Mouse (Mus musculus) skeletal muscle tissue, adult 2 months (tissue): ENCODE measurements at regions not wholly inside any gene's neighbourhood (a gene's known extent, or its start where the extent isn't known, plus 50 kb on each side); places are given as distances from the start of the nearest gene placed in this dataset.

Source experiments
- DNase-seq: peaks from one replicate; pipeline ENCODE4 v3.0.0-alpha.2; 2012; ENCODE audit warnings: low read depth, low spot score

DNA sequence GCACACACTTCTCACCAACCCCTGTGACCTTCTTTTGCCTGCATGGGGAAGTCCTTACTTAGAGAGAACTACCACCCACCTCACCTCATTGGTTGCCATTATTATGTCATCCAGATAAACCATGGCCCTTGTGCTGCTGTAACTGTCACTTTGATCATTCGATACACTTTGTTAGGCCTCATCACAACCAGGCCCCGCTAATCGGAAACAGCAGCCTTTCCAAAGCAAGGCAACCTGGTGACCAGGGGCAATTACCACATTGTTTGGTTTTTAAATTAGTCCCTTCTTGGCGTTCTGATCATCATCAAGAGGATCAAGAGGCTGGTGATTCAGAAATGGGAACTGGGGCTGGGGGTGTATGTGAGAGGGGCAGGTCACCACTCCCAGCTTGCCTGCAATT, 208.9 kb upstream of the Meis1 start:
- DNase-seq: no peak

DNA sequence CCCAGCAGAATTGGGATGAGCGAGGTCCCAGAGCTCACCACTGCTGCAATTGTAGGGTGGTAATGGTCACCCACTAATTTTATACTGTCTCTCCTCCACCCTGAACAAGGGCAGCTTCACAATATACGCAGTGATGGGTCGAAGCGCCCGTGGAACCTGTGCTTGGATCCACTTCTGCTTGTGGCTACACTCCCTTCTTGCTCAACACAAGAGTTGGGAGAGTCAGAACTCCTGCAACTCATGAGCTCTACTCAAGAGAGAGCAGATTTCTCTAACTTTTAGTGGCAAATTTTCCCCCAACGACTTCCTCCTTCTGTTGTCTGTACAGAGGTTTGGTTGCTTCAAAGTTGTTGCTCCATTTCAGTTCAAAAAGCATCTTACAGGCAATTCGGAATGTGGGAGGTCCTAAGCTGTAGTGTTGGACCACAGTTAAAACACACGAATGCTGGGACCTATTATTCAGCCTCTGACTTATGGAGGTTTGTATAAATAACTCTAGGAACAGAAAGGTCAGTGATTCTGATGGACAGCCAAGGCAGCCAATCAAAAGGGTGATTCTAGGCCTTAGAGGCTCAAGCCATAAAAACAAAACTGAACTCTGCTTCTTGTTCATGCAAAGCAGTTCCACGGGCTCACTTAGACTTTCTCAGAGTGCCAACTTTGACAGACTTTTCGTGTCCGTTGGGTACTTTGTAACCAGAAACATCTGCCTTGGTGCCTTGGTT, 227.8 kb upstream of the Meis1 start:
- no peak for DNase-seq

DNA sequence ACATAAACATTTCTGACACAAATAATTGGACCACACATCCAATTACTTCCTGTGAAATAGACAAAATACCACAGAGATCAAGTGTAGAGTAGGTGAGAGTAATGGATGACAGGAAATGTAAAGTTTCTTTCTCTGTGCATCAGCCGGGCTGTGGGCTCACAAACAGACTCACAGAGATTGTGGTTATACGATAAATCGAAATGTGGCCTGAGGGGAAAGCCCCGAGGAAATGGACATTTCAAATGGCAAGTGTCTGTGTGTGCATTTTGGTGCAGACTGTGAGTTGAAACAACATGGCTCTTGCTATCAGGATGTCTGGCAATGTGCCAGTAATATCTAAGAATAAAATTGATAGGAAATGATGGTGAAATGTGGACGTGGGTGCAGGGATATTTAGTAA, 234.8 kb upstream of the Meis1 start:
- no peak for DNase-seq

DNA sequence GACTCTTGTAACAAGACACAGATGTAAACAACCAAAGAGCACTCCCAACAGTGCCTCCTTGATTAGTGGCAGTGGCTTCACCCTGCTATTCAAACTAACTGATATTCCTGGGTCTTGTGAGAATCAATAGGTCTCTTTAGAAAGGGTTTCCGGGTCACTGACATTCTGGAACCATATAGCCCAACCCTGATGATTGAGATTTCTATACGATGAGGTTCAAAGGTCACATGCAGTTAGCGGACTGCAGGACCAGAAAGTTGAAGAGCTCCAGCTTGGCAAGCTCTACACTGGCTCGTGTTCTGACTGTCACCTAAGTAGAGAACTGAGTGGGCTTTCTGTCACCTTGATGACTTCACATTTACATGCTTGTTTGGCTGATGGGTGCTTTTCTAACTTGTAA, 235.4 kb upstream of the Meis1 start:
- no peak for DNase-seq

DNA sequence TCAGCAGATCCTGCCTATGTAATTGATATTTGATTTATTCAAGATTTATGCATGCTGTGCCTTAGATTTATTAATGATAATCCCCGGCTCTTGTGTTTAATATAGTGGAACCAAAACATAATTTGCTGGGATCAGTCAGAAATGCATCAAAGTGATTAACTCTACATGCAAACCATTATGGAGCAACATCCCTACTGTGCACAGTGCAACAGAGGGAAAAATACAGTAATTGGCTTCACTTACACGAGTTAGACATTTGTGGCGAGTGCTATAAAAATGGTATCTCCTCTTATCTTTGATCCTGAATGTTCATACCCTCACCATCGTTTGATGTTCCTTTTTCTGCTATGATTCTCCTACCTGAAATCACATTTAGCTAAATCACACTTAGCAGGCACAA, 238.8 kb upstream of the Meis1 start:
- no peak for DNase-seq

DNA sequence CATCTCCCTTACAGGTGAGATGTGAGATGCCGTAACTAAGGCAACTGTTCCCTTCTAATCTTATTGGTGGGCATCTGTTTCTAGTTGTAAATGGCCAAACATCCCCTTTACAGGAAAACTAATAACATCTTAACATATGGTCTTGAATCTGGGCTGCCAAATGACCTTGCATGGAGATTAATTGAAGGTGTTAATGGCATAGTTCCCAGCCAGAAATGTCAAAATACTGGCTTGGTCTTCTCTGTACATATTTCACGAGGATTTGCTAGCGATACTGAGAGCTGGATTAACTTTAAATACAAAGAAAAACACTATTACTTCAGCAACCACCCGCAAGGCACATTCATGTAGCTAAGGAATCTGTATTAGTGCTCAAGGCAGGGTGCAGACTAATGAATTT, 244.0 kb upstream of the Meis1 start:
- no peak for DNase-seq

DNA sequence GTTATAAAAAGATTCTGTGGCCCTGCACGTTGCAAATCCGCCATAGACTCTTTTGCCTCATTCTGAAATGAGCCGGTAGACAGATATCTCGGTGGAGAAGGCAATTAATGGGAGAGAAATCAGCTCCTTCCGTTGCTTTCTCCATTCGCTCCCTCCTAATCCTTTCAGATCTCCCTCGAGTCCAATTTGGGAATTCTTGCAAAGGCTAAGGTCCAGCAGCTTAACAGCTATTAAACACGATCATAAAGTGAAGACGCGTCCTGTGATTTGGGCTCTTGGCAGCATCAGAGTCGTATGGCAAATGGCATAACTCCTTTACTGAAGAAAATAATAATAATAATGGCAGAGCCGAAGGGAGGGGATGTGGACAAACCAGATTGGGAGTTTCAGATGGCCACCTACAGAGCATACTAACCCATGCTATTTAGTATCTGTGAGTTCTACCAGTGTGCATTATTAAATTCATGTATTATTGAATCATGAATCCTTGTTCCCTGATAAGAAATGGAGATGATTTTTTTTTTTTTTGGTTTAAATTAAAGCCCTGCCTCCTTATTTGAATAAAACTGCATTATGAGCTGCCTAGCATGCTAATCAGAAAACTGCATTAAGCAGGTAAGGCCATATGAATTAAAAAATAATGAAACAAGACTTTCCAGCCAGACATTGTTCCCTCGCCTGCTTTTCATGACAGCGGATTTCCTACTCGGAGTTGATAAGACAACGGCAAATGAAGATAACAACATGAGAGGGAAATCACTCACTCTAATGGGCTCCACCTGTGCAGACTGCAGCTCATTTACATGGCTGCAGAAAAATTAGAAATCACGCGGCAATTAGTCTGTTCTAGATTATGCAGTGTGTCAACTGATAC, 246.2 kb upstream of the Meis1 start:
- no peak for DNase-seq

DNA sequence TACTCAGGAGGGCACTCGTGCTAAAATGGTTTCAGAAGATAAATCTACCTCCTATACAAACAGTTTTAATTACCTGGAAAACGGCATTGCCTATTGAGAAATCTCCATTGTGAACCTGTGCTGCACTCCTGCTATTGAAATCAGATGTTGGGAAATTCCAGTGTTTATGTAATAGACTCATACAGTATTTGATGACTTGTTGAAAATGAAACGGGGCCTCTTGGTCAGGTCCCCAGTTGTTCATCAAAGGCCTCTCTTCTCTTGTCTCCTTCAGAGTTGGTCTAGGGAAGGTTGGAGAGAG, 246.8 kb upstream of the Meis1 start:
- no peak for DNase-seq

DNA sequence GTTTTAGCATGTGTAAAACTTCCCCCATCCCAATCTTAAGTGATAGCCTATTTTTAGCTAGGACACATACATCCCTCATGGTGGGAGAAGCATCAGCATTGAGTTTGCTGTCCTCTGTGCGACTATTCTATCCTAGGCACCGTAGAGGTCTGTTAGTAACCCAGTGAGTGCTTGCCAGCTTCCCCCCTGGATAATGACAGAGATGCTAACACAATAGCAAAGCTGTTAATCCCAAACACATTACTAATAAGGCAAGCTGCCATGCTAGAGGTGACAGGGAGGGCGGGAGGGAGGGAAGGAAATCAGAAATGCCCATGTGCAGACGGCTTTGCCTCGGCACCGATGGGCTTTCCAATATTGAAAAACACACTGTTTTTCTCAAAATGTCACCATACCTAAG, 272.2 kb upstream of the Meis1 start:
- DNase-seq: no peak

DNA sequence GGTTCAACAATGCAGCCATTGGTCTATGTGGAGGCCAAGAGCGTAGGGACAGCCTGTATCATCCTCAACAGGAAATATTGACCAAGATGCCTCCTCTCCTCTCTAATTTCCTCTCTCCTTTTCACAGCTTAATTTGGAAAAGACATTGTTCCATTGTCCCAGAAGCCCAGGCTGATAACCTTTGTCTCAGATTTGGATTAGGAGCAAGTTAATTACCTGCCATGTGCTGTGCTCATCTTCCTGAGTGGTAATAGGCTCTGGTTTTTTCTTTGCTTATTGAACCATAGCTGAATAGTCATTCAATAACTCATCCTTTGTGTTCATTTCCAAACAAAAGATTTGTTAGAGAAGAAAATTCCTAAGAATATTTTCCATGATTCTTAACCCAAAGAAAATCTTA, 280.6 kb upstream of the Meis1 start:
- no peak for DNase-seq

DNA sequence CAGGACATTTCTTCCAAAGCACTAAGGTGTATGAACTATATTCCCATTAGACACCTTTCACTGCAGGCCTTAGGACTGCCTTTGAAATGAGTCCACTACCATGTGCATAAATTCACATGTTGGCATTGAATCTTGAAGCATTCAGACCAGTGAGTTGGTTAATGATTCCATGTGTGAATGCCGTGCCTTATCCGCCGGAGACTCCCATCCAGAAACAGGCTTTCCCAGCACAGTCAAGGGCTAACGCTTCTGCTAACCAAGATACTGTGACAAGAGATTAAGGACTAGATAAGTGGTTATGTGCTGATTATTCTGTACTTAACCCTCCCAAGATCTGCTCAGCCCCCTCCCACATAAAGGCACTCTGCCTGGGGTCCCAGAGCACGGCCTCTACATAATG, 287.9 kb upstream of the Meis1 start:
- no peak for DNase-seq

DNA sequence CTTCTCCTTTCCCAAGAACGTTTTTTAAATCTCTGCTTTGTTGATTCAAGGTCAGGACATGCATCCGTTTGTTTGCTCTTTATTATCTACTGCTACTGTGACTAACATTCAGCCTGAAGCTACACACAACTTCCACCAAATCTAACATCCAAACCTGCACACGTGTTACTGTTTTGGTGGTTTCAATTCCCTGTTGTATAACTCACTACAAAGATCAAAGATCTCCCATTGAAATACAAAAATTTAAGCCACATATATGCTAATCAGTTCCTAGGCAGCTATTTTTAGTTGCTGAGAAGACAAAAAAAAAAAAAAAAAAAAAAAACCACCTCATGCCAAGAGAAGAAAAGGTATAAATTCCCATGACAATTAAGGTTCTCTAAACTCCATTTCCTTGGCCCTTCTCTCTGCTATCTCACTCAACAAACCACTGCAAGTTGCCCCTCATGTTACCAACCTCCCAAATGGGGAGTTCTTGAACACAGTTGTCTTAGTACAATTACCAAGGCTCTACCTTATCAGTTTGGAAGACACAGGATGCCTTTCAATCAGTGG, 312.0 kb upstream of the Meis1 start:
- DNase-seq: no peak

DNA sequence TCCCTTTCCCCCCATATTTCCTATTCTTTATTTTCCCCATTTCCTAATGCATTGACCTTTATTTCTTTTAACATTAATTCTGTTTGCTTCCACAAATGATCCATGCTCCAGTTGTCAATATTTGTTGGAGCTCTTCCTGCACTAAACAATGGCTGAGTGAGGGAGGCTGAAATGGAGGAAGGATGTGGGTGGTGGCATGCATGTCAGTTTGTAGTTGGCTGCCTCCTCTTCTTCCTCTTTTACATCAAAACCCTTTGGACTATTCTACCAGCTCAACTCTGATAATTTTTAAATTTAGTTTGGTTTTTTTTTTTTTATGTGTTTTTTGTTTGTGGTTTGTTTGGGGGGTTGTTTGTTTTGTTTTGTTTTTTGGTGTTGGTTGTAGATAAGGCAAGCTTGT, 313.5 kb upstream of the Meis1 start:
- DNase-seq: no peak

DNA sequence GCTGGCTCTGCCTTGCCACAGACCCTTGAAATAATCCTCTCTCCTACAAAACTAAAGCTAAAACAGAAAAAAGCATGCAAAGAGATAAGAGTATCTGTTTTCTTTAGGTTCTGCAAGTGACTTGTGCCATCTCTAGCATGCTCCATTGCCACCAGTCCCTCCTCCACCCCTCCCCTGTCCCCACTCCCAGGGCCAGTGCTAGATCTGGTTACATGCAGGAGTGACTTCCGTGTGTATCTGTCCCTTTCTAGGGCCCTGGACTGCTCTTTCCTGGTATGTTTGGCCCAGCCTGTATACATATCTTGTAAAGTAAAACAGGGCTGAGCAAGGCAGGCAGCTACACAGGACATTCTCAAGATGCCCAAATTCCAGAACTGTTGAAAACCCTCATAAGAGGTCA, 313.9 kb upstream of the Meis1 start:
- DNase-seq: no peak

DNA sequence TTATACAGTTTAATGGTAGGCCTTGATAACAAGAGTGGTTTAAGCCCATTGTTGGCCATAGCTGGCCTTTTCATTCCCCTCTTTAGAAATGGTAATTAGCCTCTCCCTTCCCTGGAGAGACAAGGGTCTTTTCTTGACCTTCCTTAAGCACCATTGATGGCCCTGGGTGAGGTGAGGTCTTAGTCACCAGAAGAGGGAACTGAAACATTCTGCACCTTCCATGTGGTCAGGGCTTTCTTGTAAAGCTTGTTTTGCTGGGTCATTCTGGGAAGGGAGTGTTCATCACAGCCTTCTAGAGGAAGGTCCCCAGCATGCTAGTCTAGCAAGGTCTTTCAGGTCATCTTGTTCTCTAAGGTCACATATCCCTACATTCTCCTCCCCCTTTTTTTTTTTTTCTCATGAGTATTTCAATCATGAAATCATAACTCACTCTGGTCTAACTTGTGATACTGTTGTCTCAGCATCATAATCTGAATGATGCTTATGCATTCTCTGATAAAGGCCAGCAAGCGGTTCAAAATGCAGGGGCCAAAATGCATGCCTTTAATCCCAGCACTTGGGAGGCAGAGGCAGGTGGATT, 315.2 kb upstream of the Meis1 start:
- no peak for DNase-seq

DNA sequence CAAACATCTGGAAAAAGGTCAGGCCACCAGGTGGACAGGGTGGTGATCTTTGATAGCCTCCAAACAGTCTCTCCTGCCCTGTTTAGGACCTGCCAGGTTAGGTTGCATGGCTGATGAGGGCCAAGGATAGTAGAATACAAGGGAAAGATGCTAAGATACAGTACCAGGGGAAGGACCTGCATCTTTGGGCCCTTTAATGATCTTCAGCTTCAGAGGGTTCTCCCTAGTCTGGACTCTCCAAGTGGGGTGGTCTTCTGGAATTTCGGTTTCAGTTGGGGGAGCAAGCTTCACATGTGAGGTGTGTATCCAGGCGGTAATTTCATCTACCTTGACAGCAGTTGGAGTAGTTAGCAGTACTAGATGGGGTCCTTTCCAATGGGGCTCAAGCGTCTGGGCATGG, 316.6 kb upstream of the Meis1 start:
- no peak for DNase-seq

DNA sequence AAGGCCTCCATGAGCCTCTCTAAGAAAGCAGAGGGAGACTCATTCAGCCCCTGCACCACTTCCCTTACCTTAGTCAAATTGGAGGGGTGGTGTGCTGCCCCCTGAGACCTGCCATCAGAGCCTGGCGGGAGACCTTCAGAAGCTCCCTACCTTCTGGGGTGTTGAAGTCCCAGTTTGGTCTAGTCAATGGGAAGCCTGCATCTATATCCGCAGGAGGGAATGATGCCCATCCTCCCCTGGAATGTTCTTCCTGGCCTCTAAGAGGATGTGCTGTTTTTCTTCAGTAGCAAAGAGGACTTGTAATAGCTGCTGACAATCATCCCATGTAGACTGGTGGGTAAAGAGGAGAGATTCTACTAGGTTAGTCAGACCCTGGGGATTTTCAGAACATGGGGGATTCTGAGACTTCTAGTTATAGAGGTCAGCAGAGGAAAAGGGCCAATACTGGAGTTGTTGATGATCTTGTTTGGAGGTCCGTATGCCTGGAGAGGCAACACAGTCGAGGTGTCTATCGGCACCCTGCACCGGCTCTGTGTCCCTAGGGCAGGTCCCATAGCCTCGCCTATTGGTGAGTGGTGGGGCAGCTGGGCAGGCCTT, 321.0 kb upstream of the Meis1 start:
- no peak for DNase-seq

DNA sequence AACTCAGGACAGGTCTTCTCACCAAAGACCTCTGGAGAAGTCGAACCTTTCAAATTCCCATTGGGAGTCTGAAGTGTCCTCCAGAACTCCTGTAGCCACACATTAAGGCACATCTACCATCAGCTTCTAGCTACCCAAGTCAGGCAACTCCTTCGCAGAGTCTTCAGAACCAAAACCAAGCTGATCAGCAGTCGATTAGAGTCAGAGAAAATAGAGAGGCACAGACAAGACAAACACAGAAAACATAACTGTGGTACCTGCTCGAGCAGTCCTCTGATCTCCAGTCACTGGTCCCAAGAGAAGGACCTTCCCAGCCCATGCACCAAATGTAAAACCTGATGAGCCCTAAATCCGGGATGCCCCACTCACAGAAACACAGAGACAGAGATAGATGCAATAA, 322.1 kb upstream of the Meis1 start:
- no peak for DNase-seq

DNA sequence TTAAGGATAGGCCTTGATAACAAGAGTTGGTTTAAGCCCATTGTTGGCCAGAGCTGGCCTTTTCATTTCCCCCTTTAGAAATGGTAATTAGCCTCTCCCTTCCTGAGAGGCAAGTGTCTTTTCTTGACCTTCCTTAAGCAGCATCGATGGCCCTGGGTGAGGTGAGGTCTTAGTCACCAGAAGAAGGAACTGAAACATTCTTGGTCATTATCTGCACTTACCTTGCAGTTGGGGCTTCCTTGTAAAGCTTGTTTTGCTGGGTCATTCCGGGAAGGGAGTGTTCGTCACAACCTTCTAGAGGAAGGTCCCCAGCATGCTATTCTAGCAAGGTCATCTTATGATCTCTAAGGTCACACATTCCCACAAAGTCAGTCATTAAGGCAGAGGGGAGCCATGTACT, 322.6 kb upstream of the Meis1 start:
- DNase-seq: no peak

DNA sequence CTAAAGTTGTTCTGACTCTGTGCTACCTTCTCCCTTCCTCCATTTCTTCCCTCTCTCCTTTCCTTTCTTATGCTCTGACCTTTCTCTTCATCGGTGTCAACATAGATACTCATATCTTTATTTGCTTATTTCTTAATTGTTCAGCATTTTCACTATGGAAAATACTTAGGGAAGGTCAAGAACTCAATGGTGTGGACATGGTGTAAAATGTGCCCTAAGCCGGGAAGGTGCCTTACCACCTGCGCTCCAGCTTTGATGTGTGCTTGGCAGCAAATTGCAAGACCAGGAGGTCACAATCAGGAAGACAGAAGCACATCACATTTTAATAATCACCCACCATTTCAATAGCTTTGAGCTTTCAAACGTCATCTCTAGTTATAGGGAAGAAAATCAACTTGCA, 324.0 kb upstream of the Meis1 start:
- no peak for DNase-seq

DNA sequence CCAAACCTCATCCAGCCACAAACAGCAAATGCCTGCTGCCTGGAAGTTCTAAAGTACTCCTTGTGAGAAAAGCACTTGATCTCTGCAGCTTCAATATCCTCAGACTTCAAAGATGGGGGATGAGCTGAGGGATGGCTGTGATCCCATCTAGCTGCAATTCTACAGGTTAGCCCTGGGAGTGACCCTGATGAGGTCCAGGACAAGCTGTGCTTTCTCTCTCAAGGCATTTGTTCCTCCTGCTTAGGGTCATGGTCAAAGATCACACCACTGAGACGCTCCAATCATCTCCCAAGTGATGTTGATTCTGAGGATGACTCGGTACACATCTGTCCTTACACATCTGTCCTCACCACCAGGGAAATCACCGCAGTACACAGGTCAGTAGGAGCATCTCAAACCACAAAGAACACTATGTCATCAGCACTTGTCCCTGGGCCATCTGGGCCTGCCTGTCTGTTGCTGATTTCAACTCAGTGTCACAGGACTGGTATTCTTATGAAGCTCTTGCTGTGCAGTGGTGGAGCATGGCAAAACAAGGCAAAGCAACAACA, 327.6 kb upstream of the Meis1 start:
- no peak for DNase-seq
